Mouse (Mus musculus): ENCODE results near the gene Nol11. TPM values are rescaled to one million over a fixed set of nuclear protein-coding genes. Genes with fewer than 3 reads are reported as not detected.

Nol11 gene
- total and polyA plus RNA-seq, 3 experiments, result 62.1 to 172 (median 109) TPM

- no peak for DNase-seq (ENCODE audit: extremely low read depth)
- no peak overlapping the region for H3K4me3 ChIP-seq (replicated peaks in 1 of 3; ENCODE audit: low read depth in 2 of 3, low read length in 2 of 3, poor library complexity in 1 of 3)
- no peak overlapping the region for H3K9ac ChIP-seq (ENCODE audit: insufficient read depth, low read depth)
- TF ChIP-seq KAT2A (IDR thresholded peaks at IDR 0.05; ENCODE audit: insufficient replicate concordance, low read length) (no peak), TCF12 (IDR thresholded peaks at IDR 0.05; ENCODE audit: low read depth, low read length) (no peak), ZMIZ1 (IDR thresholded peaks at IDR 0.05; ENCODE audit: low read depth, low read length) (no peak), HCFC1 (IDR thresholded peaks at IDR 0.05; ENCODE audit: low read depth, low read length) (no peak), POLR2AphosphoS2 (IDR thresholded peaks at IDR 0.05; ENCODE audit: low read depth, low read length) (no peak), GABPA (IDR thresholded peaks at IDR 0.05; ENCODE audit: insufficient replicate concordance, low read depth, low read length) (no peak), JUN (IDR thresholded peaks at IDR 0.05; ENCODE audit: insufficient read depth, low read depth, low read length) (no peak), MEF2A (IDR thresholded peaks at IDR 0.05; ENCODE audit: borderline replicate concordance, low read depth, low read length) (no peak), POLR2A (IDR thresholded peaks at IDR 0.05; ENCODE audit: low read depth, low read length) (no peak), BHLHE40 (IDR thresholded peaks at IDR 0.05; ENCODE audit: low read depth, low read length) (no peak), NRF1 (IDR thresholded peaks at IDR 0.05; ENCODE audit: low read depth, low read length) (no peak)
- in situ Hi-C loops (cut with MboI; ENCODE audit: low pct_ligation_motif_present, low pct_unique_long_range_greater_than_20kb, low sequenced_read_pairs) (no loop called here), dilution Hi-C loops (cut with MboI; ENCODE audit: extremely low pct_ligation_motif_present, extremely low pct_unique_long_range_greater_than_20kb, low sequenced_read_pairs) (no loop called here)
- no peak overlapping the region for H3K27ac ChIP-seq (ENCODE audit: insufficient read depth, low read depth)
- H3K4me1 ChIP-seq (ENCODE audit: control insufficient read depth in 1 of 2, insufficient read depth in 2 of 2), result peaks cover under 1 to 22% of the 10 kb centered on the region in 2 experiments
- no peak overlapping the region for H3K4me2 ChIP-seq (ENCODE audit: insufficient read depth, low read depth, poor library complexity, severe bottlenecking)
- peaks cover 3% of the 10 kb centered on the region for H3K79me2 ChIP-seq (replicated peaks; ENCODE audit: control insufficient read depth, extremely low read depth, insufficient read depth, poor library complexity, severe bottlenecking)
- no peaks in the 10 kb centered on the region for H3K27me3 ChIP-seq (replicated peaks)
- H3K9me3 ChIP-seq (replicated peaks; ENCODE audit: low read length), result peaks cover 4% of the 10 kb centered on the region
- no peaks in the 10 kb centered on the region for H3K36me3 ChIP-seq (replicated peaks in 1 of 2; ENCODE audit: control insufficient read depth in 1 of 2, insufficient read depth in 1 of 2, low read length in 1 of 2)
These were observed 53.4 kb downstream of the Nol11 start for GRCm38 (mm10) chr11:107135741-107136140.

- peak overlapping the region; percentile 23; the same call in 1 of the 2 replicates for H3K9ac ChIP-seq (ENCODE audit: insufficient read depth, low read depth)
- peaks cover 34% of the 10 kb centered on the region for H3K79me2 ChIP-seq (replicated peaks; ENCODE audit: control insufficient read depth, extremely low read depth, insufficient read depth, poor library complexity, severe bottlenecking)
- H3K9me3 ChIP-seq (replicated peaks; ENCODE audit: low read length), result no peaks in the 10 kb centered on the region
- H3K27me3 ChIP-seq (replicated peaks), result no peaks in the 10 kb centered on the region
- H3K4me2 ChIP-seq (ENCODE audit: insufficient read depth, low read depth, poor library complexity, severe bottlenecking), result peak overlapping the region; percentile 54
- H3K4me1 ChIP-seq (ENCODE audit: control insufficient read depth in 1 of 2, insufficient read depth in 2 of 2), result peaks cover 0 to 36% of the 10 kb centered on the region in 2 experiments; a peak in 2 of 4 replicates
- no peak overlapping the region for H3K27ac ChIP-seq (ENCODE audit: insufficient read depth, low read depth)
- peak overlapping the region; percentile 49 to 77 (median 52) for H3K4me3 ChIP-seq (replicated peaks in 1 of 3; ENCODE audit: low read depth in 2 of 3, low read length in 2 of 3, poor library complexity in 1 of 3)
- in situ Hi-C loops (cut with MboI; ENCODE audit: low pct_ligation_motif_present, low pct_unique_long_range_greater_than_20kb, low sequenced_read_pairs), result no loop called here
- no peak for DNase-seq (ENCODE audit: extremely low read depth)
- H3K36me3 ChIP-seq (replicated peaks in 1 of 2; ENCODE audit: control insufficient read depth in 1 of 2, insufficient read depth in 1 of 2, low read length in 1 of 2), result peaks cover 0 to 4% of the 10 kb centered on the region in 2 experiments
- dilution Hi-C loops (cut with MboI; ENCODE audit: extremely low pct_ligation_motif_present, extremely low pct_unique_long_range_greater_than_20kb, low sequenced_read_pairs), result no loop called here
- TF ChIP-seq UBTF (IDR thresholded peaks at IDR 0.05; ENCODE audit: low read depth, low read length), result no peak
- no peak for TF ChIP-seq MAFK (IDR thresholded peaks at IDR 0.05; ENCODE audit: insufficient replicate concordance, low read length)
- TF ChIP-seq CHD2 (IDR thresholded peaks at IDR 0.05; ENCODE audit: low read length), result no peak
- no peak for TF ChIP-seq ETS1 (conservative IDR thresholded peaks at IDR 0.05; ENCODE audit: low read depth, low read length)
- TF ChIP-seq NRF1 (IDR thresholded peaks at IDR 0.05; ENCODE audit: low read depth, low read length), result no peak
- TF ChIP-seq SIN3A (IDR thresholded peaks at IDR 0.05; ENCODE audit: low read length), result no peak
- TF ChIP-seq CTCF (conservative IDR thresholded peaks at IDR 0.05 in 1 of 2, IDR thresholded peaks at IDR 0.05 in 1 of 2; ENCODE audit: low read depth in 2 of 2, low read length in 2 of 2), result peak in 1 of 2 experiments; percentile 7; a peak in 1 of 4 replicates
- TF ChIP-seq POLR2A (IDR thresholded peaks at IDR 0.05; ENCODE audit: low read depth, low read length), result no peak
- no peak for TF ChIP-seq ZNF384 (IDR thresholded peaks at IDR 0.05; ENCODE audit: low read depth, low read length)
- no peak for TF ChIP-seq ZC3H11A (IDR thresholded peaks at IDR 0.05; ENCODE audit: low read depth, low read length)
- 0 out of 2 replicates have a peak, but pooled peaks have one; percentile 10 for TF ChIP-seq MYC (IDR thresholded peaks at IDR 0.05; ENCODE audit: low read depth, low read length)
- TF ChIP-seq HCFC1 (IDR thresholded peaks at IDR 0.05; ENCODE audit: low read depth, low read length), result no peak
- no peak for TF ChIP-seq USF2 (conservative IDR thresholded peaks at IDR 0.05; ENCODE audit: low read depth, low read length)
- TF ChIP-seq KAT2A (IDR thresholded peaks at IDR 0.05; ENCODE audit: insufficient replicate concordance, low read length), result no peak
- no peak for TF ChIP-seq MEF2A (IDR thresholded peaks at IDR 0.05; ENCODE audit: borderline replicate concordance, low read depth, low read length)
- no peak for TF ChIP-seq PAX5 (IDR thresholded peaks at IDR 0.05; ENCODE audit: low read length)
- TF ChIP-seq SMC3 (IDR thresholded peaks at IDR 0.05; ENCODE audit: low read depth, low read length), result no peak
- no peak for TF ChIP-seq BHLHE40 (IDR thresholded peaks at IDR 0.05; ENCODE audit: low read depth, low read length)
- TF ChIP-seq RAD21 (IDR thresholded peaks at IDR 0.05; ENCODE audit: low read depth, low read length), result no peak
- TF ChIP-seq USF1 (IDR thresholded peaks at IDR 0.05; ENCODE audit: low read depth, low read length), result no peak
- no peak for TF ChIP-seq MAX (IDR thresholded peaks at IDR 0.05; ENCODE audit: low read length)
- no peak for TF ChIP-seq E2F4 (IDR thresholded peaks at IDR 0.05; ENCODE audit: insufficient replicate concordance, low read depth, low read length)
- no peak for TF ChIP-seq RCOR1 (conservative IDR thresholded peaks at IDR 0.05; ENCODE audit: low read depth, low read length)
- TF ChIP-seq TBP (conservative IDR thresholded peaks at IDR 0.05; ENCODE audit: low read depth, low read length), result 0 out of 2 replicates have a peak, but pooled peaks have one; percentile 21
- TF ChIP-seq ZMIZ1 (IDR thresholded peaks at IDR 0.05; ENCODE audit: low read depth, low read length), result no peak
- no peak for TF ChIP-seq MAZ (IDR thresholded peaks at IDR 0.05; ENCODE audit: low read depth, low read length)
- TF ChIP-seq ZKSCAN1 (IDR thresholded peaks at IDR 0.05; ENCODE audit: borderline replicate concordance, low read depth, low read length), result no peak
These were observed 56.8 kb downstream of the Nol11 start for GRCm38 (mm10) chr11:107132426-107132825.
